Mouse (Mus musculus) cerebellum, adult (tissue): Measurements from ENCODE around the gene Chil4.
"Not testable (repeated sequence)": the region's sequence is repeated elsewhere in the genome, so short reads cannot be mapped to it uniquely, and the experiment has no call there.

Experiments used
- ATAC-seq: cut with Nextera tagmentation; 2 replicates; pipeline ENCODE4 v1.9.2; 2017; ENCODE audit warnings: mild to moderate bottlenecking, moderate library complexity, mixed read lengths; ENCODE audit not compliant: insufficient number of reproducible peaks, low FRiP score, low TSS enrichment

The Chil4 gene

GRCm38 (mm10) chr3:106219407-106219806 lies at the start of gene Chil4:
Gene Chil4 (minus strand): TSS chr3:106219507.
- ATAC-seq = no peak

- no peak for ATAC-seq
Measured at GRCm38 (mm10) chr3:106265854-106266253, 46.5 kb upstream of the Chil4 start.

- no peak for ATAC-seq
Measured at GRCm38 (mm10) chr3:106264854-106265253, 45.5 kb upstream of the Chil4 start.

- ATAC-seq = not testable (repeated sequence)
Measured at GRCm38 (mm10) chr3:106257076-106257475, 37.8 kb upstream of the Chil4 start.

- no peak for ATAC-seq
Measured at GRCm38 (mm10) chr3:106252719-106253118, 33.4 kb upstream of the Chil4 start.

- not testable (repeated sequence) for ATAC-seq
Measured at GRCm38 (mm10) chr3:106250763-106251399, 31.6 kb upstream of the Chil4 start.

GRCm38 (mm10) chr3:106247369-106247768 lies 28.1 kb upstream of the Chil4 start:
- not testable (repeated sequence) for ATAC-seq

- ATAC-seq = not testable (repeated sequence)
Measured at GRCm38 (mm10) chr3:106240210-106240609, 20.9 kb upstream of the Chil4 start.

GRCm38 (mm10) chr3:106239196-106239791 lies 20.0 kb upstream of the Chil4 start:
- ATAC-seq = no peak

GRCm38 (mm10) chr3:106223391-106223790 lies 4.1 kb upstream of the Chil4 start:
- ATAC-seq = not testable (repeated sequence)

GRCm38 (mm10) chr3:106221625-106222265 lies 2.4 kb upstream of the Chil4 start:
- ATAC-seq = no peak

- not testable (repeated sequence) for ATAC-seq
Measured at GRCm38 (mm10) chr3:106218284-106218954, 888 bp downstream of the Chil4 start.

GRCm38 (mm10) chr3:106198030-106198429 lies 21.3 kb downstream of the Chil4 start:
- ATAC-seq = not testable (repeated sequence)

GRCm38 (mm10) chr3:106197246-106197645 lies 22.1 kb downstream of the Chil4 start:
- not testable (repeated sequence) for ATAC-seq

GRCm38 (mm10) chr3:106196276-106196675 lies 23.0 kb downstream of the Chil4 start:
- ATAC-seq = no peak

- ATAC-seq = no peak
Measured at GRCm38 (mm10) chr3:106195486-106195885, 23.8 kb downstream of the Chil4 start.

GRCm38 (mm10) chr3:106187991-106188390 lies 31.3 kb downstream of the Chil4 start:
- ATAC-seq = no peak

GRCm38 (mm10) chr3:106177509-106178189 lies 41.7 kb downstream of the Chil4 start:
- no peak for ATAC-seq

- not testable (repeated sequence) for ATAC-seq
Measured at GRCm38 (mm10) chr3:106174971-106175370, 44.3 kb downstream of the Chil4 start.

- not testable (repeated sequence) for ATAC-seq
Measured at GRCm38 (mm10) chr3:106172506-106172905, 46.8 kb downstream of the Chil4 start.
